Mouse (Mus musculus): ENCODE results near the gene Robo1. TPM values are rescaled to one million over a fixed set of nuclear protein-coding genes. Genes with fewer than 3 reads are reported as not detected.

Robo1 gene
- 10 to 100 TPM; 75.0 to 75.7 TPM for total RNA-seq (2021)
- long read RNA-seq, experiment 1, partial matches to known transcripts, result 14 of 18 reads
- long read RNA-seq, experiment 1, other reads (novel, unspliced or antisense), result 4 of 18 reads
- long read RNA-seq, experiment 2, partial matches to known transcripts, result 12 of 15 reads
- long read RNA-seq, experiment 2, other reads (novel, unspliced or antisense), result 3 of 15 reads

DNA sequence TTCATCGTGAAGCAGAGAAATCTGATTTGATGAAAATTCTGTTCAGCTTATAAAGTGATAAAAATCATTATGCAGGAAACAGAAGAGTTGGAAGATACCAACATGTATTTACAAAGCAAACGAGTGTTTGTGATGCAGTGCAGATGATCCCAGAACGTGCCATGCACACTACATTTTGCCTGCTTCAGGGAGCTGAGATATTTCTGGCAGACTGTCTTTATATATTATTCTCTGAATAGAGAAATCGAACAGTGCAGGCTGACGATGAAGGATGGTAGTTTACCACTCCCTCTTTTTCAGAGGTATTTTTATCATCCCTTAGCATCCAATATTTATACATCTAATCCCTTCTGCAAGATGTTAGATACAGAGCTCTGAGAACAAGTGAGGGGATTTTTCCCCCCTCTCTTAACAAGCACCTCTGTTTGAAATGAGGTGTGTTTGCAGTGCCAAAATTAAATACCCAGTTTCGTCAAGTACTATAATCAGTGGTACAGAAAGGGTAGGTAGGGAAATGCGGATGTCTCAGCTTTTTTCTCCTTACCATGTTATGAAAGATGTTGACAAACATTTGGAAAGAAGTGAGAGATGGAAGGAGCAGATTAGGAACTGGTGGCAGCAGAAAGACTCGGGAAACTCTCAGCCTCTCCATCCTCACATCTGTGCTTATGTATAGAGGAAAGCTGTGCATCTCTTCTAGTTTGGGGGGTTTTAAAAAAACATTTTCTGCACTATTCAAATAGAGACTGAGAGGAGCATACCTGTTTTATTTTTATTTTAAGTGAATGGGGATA is at the start of gene Robo1:
TSS of gene Robo1 (plus strand) at position 770 of the 794 bp plus-strand sequence.
- DNase-seq (ENCODE audit: low spot score in 2 of 2), result peak; percentile 8 to 16
- intact Hi-C loops (cut with DNase I), result no loop called here

DNA sequence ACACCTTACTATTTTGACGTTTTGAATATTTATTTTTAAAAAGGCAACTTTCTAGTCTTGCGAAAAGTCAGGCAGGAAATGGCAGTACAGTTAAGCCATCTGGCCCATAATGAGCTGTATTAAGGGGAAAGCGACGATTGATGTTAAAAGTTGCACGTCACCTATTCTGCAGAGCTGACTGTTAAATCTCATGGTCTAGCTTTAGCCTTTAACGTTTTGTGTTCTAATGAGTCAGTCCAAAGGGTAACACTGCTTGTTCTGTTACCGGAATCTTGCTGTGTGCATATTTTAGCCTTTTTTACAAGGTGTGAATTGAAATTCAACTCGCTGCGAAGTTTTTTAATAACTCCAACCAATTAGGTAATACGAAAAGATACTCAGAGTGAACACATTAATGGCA is 40.3 kb upstream of the Robo1 start:
- intact Hi-C loops (cut with DNase I), result no loop called here
- no peak for DNase-seq (ENCODE audit: low spot score in 2 of 2)

DNA sequence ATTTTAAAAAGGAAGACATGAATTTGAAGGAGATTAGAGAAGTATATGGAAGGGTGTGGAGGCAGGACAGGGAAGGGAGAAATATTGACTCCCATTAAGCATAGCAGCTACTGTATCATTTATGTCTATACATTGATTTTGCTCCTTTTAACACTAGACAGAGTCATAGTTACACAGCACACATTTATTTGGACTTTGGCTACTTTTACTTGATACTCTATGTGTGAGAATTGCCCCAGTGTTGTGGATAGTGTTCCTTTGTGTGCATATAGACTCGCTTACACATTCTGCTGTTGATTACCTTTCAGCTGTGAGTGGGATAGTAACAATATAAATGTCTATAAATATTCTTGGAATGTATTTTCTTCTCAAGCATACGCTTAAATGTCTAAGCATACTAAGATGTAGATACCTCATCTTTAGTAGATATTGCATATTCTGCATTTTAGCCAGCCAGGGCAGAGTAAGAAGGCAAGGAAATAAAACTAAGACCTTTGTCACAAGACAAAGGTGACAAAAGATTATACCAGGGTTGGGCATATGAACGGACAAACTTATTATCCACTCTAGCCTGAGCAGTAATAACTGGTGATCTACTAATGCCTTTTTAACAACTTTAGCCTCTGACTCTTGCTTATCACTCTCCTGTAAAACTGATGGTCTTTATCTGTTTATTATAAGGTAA is 31.6 kb upstream of the Robo1 start:
- DNase-seq (ENCODE audit: low spot score in 2 of 2), result no peak
- intact Hi-C loops (cut with DNase I), result no loop called here

DNA sequence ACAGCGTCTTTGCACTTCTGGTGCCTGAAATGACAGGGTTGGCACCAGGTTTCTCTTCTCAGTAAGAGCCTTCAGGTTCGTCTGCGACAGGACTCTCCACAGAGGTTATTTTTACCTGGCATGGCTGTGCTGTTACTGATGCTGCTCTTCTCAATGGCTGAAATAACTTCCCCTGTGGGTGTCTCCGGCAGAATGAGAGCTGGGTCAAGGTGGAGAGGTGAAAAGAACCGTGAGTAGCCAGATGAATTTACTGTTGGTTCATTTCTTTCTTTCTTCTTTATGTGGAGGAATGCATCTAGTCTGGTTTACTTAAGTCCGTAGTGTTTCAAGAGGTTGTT is 194 bp downstream of the Robo1 start:
- intact Hi-C loops (cut with DNase I), result no loop called here
- DNase-seq (ENCODE audit: low spot score in 2 of 2), result peak in 1 of 2 experiments; percentile 15

DNA sequence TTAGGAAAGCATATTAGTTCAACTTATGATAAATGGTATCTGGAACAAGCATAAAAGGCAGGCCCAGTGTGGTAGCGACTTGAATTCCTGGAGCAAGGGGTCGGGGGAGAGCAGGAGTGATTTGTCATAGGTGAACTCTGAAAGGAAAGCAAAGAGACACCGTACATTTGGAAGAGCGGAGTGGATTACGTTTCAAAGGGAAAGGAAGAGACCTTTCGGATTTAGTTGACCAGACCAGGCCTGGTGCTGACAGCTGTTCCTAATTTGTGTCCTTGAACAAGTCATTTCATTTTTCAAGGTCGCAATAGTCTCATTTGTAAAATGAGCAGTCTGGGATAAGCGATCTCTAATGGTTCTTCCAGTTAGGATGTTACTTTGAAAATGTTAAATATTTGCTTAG is 19.2 kb downstream of the Robo1 start:
- intact Hi-C loops (cut with DNase I), result no loop called here

DNA sequence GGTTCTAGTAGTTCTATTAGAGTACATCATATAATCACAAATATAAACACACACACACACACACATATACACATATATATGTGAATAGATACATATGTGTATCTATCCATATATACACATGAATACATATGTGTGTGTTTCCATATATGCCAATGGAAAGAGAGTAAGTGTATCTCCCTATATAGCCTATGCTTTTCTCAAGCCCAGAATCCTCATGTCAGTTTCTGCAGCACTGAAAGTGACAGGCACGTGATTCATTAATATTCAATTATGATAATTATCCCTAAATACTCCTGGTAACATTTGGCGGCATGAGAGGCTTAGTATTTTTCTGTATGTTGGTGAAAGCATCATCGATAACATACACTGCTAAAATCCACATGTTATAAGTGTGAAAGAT is 20.5 kb downstream of the Robo1 start:
- intact Hi-C loops (cut with DNase I), result no loop called here
- no peak for DNase-seq (ENCODE audit: low spot score in 2 of 2)

More for the DNA sequence above, 19.2 kb downstream of the Robo1 start:
- no peak for DNase-seq (ENCODE audit: low spot score in 2 of 2)

DNA sequence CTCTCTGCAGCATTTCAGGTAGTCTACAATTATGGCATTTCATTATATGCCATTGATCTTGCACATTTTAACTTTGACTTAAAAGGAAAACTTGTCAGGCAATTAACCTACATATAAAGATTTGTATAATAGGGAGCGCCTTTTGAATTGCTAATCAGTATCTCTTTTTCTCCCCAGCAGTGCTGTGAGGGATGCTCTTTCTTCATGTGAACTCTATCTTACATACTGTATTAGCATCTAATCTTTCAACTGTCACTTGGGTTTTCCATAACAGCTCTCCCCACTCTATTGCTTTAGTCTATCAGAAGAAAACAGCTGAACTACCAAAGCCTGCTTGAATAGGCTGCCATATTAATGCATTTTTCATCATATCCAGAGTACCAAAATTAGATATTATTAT is 29.7 kb downstream of the Robo1 start:
- no peak for DNase-seq (ENCODE audit: low spot score in 2 of 2)
- intact Hi-C loops (cut with DNase I), result no loop called here

DNA sequence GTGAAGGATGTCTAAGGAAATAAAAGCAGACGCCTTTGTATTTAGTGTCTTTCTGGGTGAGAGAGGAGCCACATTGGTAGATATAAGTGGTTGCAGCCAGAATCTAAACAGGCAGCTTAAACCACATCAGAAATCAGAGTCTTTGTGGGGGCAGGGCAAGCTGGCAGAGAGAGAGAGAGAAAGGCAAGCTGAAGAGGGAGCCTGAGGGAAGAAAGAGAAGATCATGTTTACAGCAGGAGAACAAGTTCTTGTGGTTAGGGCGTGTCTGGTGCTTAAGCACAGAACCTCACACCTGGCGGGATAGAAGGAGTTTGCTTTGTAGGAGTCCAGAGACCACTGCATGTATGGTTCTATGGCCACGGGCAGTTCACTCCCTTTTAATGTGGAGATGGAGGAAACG is 42.3 kb downstream of the Robo1 start:
- DNase-seq (ENCODE audit: low spot score in 2 of 2), result no peak
- intact Hi-C loops (cut with DNase I), result loop anchor here (5.0 to 10.0 kb wide), 2 partner anchors 254 to 627 kb away; no protein-coding TSS in a partner anchor

DNA sequence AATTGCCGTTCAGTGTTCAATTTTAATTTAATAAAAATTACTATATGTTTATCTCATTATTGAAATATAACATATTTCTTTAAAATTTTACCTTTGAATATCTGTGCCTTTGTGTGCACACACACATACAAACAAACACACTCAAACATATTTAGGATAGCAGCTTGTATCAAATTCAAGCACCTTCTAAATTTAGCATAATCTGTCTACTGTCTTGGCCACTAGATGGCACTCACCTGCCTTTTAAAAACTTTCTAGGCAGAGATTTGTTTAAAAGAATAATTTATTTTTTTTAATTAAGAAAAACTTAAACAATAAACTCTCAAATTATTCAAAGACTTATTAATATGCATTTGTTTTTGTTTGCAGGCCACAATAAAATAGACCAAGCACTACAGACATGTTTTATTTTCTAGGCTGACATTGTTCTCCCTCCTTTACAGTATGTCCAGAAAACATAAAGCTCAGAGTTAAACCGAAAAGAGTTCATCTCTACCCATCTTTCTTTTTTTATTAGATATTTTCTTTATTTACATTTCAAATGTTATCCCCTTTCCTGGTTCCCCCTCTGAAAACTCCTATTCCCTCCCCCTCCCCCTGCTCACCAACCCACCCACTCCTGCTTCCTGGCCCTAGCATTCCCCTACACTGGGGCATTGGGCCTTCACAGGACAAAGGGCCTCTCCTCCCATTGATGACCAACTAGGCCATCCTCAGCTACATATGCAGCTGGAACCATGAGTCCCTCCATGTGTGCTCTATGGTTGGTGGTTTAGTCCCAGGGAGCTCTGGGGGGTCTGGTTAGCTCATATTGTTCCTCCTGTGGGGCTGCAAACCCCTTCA is 48.6 kb downstream of the Robo1 start:
- peak; percentile 47 to 61 for DNase-seq (ENCODE audit: low spot score in 2 of 2)
- intact Hi-C loops (cut with DNase I), result loop anchor here (10.0 kb wide), 1 partner anchor 248 kb away; no protein-coding TSS in a partner anchor

DNA sequence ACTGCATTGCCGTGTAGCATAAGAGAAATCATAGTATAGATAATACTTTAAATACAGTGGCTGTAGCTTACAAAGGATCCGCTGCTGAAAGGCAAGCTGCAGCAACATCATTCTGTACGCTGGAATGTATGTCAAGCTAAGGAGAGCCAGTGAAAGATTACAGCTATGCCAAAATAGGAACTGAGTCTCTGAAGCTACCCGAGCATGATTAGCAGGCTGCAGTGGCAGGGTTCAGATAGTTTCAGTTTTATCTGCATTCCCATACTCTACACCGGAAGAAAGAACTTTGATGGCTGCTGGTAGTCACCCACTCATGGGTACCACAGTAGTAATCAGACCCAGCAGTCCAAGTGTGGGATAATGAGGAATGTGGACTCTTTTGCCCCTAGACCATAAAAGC is 68.8 kb downstream of the Robo1 start:
- no peak for DNase-seq (ENCODE audit: low spot score in 2 of 2)
- intact Hi-C loops (cut with DNase I), result no loop called here

DNA sequence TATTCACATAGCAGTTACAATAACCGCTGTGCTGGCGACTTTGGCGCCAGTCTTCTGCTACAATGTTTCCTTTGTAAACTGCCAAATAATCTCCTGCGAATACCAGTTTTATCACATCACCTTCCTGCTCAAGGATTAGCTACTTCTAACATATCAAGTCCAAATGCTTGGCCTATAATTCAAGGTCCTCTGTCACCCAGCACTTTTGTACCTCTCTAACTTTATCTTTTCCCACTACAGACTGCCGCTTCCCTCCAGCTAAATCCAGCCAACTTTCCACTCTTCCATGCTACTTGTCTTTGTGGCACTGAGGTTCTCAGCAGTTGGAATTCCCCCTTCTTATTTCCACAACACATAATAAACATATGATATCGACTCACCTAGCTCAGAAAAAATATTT is 73.7 kb downstream of the Robo1 start:
- intact Hi-C loops (cut with DNase I), result no loop called here
- DNase-seq (ENCODE audit: low spot score in 2 of 2), result no peak

DNA sequence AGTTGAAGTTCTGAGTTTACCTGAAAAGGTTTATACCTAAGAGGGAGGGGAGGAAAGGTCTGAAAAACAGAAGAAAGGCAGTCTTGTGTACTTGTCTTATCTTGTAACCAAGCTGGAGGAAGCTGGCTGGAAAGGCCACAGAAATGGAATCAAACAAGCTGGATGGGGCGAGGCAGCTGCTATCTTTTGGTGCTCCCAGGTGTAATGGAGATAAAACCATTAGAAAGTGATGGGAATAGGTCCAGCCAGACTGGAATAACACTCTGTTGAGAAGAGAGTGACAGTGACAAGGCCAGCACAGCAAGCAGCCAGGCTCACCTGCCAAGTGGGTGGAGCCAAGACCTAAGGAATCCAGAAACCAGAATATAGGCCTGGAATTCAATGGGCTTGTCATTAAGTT is 75.5 kb downstream of the Robo1 start:
- intact Hi-C loops (cut with DNase I), result no loop called here

DNA sequence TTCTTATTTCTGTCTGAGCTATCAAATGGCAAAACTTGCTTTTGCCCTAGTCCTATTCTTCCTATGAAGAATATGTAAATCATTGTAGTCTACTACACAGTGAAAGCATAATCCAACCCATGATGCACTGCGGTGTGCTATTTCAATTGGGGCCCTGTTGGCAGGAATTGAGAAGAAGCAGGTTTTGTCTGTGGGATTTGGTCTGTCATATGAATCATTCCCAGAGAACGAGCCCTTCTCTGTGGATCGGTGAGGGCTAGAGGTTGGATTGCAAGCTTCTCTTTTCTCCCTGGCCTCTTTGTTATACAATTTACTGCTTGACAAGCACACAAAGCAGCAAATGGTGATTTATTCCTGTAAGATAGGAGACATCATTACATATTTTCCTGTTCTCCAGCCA is 85.4 kb downstream of the Robo1 start:
- intact Hi-C loops (cut with DNase I), result no loop called here
- no peak for DNase-seq (ENCODE audit: low spot score in 2 of 2)

More for the DNA sequence above, 75.5 kb downstream of the Robo1 start:
- no peak for DNase-seq (ENCODE audit: low spot score in 2 of 2)

DNA sequence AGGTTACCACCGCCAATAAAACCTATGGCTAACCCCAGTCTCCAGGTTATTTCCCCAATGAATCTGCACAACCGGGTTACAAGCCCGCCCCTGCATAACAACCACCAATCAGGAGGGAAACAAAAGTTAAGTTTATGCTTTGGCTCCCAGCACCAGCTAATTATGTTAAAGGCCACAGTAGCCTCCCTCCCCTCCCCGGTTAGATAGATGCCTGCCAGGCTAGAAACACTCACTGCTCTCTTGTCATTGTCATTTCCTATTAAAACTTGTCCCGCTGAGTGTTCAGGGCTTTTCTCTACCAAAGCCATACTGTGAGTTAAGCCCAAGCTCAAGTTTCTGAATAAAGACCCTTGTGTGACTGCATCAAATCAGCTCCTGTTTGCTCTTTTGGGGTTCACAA is 90.7 kb downstream of the Robo1 start:
- DNase-seq (ENCODE audit: low spot score in 2 of 2), result no peak
- intact Hi-C loops (cut with DNase I), result no loop called here

DNA sequence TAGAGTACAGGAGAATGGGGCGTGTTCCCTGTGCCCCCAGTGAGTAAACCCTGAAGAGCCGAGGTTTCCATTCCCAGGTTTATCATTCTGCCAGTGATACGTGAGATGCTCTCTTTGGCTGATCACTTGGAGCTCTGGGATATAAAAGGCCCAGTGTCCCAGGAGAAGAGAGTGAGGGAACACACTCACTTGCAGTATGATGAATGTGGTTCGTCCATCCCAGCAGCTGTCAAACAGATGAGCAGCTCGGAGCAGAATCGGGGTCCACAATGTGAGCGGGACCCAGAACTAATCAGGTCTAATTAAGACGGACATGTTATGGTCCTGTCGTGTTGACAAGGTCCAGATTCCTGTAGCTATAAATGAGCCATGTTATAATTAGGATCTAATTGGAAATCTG is 94.3 kb downstream of the Robo1 start:
- intact Hi-C loops (cut with DNase I), result no loop called here
- no peak for DNase-seq (ENCODE audit: low spot score in 2 of 2)

DNA sequence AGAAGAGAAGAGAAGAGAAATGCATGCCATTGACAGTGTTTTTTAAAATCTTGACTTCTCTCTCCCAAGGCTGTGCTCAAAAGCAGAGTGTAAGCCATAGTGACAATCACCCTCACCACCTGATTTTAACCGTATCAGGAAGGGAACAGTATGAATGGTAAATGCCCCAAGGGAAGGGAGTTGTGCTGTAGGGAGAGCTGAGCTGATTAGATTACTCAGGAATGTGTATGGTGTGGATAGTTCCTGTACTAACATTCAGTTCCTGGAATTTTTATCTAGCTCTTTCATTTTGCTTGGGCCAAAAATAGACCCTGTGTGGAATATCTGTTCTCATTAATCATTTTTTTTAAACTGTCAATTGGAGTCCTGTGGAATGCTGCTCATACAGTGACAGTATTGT is 101.7 kb downstream of the Robo1 start:
- DNase-seq (ENCODE audit: low spot score in 2 of 2), result no peak
- intact Hi-C loops (cut with DNase I), result no loop called here

DNA sequence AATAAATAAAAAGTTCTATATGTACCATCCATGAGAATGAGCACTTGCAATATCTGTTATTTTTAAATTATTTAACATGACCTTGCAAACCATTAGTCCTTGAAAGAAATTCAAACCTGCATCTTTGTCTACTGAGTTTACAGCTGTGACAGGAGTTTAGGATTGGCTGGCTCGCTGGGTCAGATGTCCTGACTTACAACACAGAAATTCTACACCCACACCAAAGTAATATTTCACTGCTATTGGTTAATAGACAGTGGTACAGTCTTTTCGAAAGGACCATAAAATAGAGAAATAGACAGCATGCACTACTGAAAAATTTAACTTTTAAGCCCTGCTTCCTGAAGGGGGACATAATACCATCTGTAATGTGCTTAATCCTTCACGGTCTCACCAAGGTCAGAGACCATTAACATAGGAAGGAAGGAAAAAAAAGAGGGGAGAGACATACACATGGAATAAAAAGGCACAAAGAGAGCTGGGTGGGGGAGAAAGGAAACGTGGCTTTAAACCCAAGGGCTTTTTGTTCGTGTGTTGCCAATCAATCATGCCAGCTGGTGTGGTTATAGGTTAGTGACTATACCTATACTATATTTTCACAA is 103.7 kb downstream of the Robo1 start:
- no peak for DNase-seq (ENCODE audit: low spot score in 2 of 2)
- intact Hi-C loops (cut with DNase I), result no loop called here

DNA sequence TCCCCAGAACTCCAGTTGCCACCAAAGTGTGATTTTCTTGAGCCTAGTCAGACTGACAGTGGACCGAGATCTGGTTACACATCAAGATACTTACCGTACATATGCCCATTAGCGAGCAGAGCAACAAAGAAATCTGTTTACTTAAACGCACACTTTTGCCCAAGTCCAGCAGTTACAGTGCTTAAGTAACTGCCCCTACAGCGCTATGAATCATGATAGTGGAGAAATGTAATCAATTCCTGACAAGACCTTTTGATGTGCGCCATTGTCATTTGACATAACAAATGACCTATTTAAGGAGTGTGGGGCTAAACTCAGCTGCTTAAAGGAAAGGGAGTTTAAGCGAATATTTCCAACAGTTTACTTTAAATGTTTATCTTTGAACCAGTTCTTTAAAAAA is 104.8 kb downstream of the Robo1 start:
- no peak for DNase-seq (ENCODE audit: low spot score in 2 of 2)
- intact Hi-C loops (cut with DNase I), result no loop called here

DNA sequence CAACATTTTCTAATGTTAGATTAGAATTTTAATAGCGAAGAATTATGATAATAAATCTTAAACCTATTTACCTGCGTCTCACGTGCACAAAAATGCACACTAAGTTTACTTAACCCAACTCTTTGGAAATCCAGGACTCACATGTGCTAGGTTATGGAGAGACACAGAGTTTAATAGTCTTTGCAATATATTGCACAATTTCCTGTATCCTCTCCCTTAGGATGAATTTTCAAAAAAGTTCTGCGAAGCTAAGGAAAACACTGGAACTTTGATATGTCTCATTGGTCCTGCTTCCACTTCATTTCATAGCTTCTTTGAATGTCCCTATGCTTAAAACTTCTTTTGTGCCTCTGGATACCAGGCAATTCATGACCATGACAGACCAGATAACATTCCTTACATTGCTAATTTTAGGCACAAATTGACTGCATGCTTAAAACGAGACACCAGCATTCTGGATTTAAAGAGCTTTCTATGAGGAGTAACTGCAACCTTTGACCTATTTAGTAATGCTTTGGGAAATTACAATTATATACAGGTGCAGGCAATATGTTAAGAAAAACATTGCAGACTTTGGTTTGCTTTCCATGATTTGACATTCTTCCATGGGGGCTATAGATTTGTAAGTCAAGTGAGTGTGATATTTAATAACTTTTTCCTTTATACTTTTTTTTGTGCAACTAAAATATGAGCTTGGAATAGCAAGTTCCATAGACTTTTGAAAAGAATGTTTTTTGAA is 111.4 kb downstream of the Robo1 start:
- DNase-seq (ENCODE audit: low spot score in 2 of 2), result no peak
- intact Hi-C loops (cut with DNase I), result no loop called here
